Mouse (Mus musculus): ENCODE data around the gene Wdr76. TPM values are rescaled to one million over a fixed set of nuclear protein-coding genes. Genes with fewer than 3 reads are reported as not detected.

The Wdr76 gene
- polyA plus RNA-seq, 1 experiment from 2014 or later = 9.1 TPM

GRCm38 (mm10) chr2:121549630-121550029 lies 43.1 kb downstream of the Wdr76 start:
- Histone ChIP-seq H3K9me3 (replicated peaks) (no peaks in the 10 kb centered on the region), H3K4me1 (peaks cover 13% of the 10 kb centered on the region), H3K27ac (no peak overlapping the region), H3K27me3 (ENCODE audit: low read depth, poor library complexity, severe bottlenecking) (no peaks in the 10 kb centered on the region), H3K4me3 (no peak overlapping the region), H3K36me3 (peaks cover 36% of the 10 kb centered on the region)
- no peak for DNase-seq (ENCODE audit: low spot score)
- whole genome bisulfite sequencing = 96% methylated on average over 6 of the region's 6 CpGs

DNA sequence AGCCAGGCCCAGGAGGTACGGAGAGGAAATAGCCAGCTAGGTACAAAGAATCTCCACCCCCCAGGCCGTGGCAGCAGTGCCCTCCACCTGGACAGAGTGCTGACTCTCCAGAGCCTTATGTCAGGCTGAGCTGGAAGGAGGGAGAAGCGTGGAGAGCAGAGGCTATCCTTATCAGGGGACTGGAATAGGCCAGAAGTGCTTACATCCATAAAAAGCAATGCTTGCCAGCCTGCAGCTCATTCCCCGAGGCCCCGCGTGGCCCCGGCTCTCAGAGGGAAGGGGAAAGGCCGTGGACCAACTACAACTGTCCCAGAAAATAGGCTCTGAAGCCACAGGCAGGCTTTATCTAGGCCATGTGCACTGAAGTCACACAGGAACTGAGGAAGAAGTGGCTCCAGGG lies 44.7 kb downstream of the Wdr76 start:
- Histone ChIP-seq H3K27ac (no peak overlapping the region), H3K36me3 (peaks cover 20% of the 10 kb centered on the region), H3K4me3 (no peak overlapping the region), H3K27me3 (ENCODE audit: low read depth, poor library complexity, severe bottlenecking) (no peaks in the 10 kb centered on the region), H3K9me3 (replicated peaks) (no peaks in the 10 kb centered on the region), H3K4me1 (peaks cover 18% of the 10 kb centered on the region)
- DNase-seq (ENCODE audit: low spot score) = no peak
- 87% methylated on average over 8 of the region's 8 CpGs for whole genome bisulfite sequencing

DNA sequence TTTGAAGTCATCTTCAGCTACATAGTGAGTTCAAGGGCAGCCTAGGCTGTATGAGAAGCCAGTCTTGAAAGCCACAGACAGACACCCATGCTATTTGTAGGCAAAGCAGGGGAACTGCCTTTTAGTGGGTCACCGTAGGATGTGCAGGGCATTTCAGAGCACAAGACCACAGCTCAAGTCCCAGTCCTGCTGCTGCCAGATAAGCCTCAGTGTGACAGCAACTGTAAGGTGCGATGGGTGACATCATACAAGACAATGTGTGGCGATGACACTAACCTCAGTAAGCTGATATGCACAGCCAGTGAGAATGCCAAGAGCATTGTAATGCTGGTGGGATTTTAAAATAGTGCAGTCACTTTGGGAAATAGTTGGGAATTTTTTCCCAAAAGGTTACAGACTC lies 56.6 kb downstream of the Wdr76 start:
- H3K9me3 ChIP-seq (replicated peaks) = no peaks in the 10 kb centered on the region
- no peaks in the 10 kb centered on the region for H3K36me3 ChIP-seq
- WGBS = 94% methylated on average over 3 of the region's 3 CpGs
- H3K4me3 ChIP-seq = no peak overlapping the region
- H3K27ac ChIP-seq = no peak overlapping the region
- H3K27me3 ChIP-seq (ENCODE audit: low read depth, poor library complexity, severe bottlenecking) = no peaks in the 10 kb centered on the region
- peaks cover 16% of the 10 kb centered on the region for H3K4me1 ChIP-seq
- no peak for DNase-seq (ENCODE audit: low spot score)

DNA sequence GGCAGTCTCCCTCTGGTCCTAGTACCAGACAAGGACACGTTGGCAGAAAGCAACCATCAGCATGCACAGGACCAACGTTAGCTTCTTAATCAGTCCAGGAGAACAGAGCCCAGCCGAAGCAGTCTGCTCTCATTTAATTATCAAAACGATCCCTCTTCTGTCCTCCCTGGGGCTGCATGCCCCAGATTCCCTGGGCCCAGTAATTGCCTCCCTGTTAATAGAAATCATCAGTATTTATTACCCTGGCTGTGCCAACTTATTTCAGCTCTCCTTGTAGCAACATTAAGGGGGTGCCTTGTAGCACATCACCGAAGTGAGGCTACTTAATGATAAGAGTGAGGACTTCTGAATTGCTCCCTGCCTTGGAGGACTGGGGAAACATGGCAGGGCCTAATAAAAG lies 59.4 kb downstream of the Wdr76 start:
- 46% methylated on average over 5 of the region's 5 CpGs for WGBS
- Histone ChIP-seq H3K4me3 (no peak overlapping the region), H3K9me3 (replicated peaks) (no peaks in the 10 kb centered on the region), H3K4me1 (peaks cover 21% of the 10 kb centered on the region), H3K27ac (no peak overlapping the region), H3K27me3 (ENCODE audit: low read depth, poor library complexity, severe bottlenecking) (no peaks in the 10 kb centered on the region), H3K36me3 (no peaks in the 10 kb centered on the region)
- DNase-seq (ENCODE audit: low spot score) = no peak

GRCm38 (mm10) chr2:121570049-121570448 lies 63.5 kb downstream of the Wdr76 start:
- H3K9me3 ChIP-seq (replicated peaks) = no peaks in the 10 kb centered on the region
- H3K36me3 ChIP-seq = no peaks in the 10 kb centered on the region
- no peak for DNase-seq (ENCODE audit: low spot score)
- no peaks in the 10 kb centered on the region for H3K27me3 ChIP-seq (ENCODE audit: low read depth, poor library complexity, severe bottlenecking)
- H3K4me3 ChIP-seq = no peak overlapping the region
- 89% methylated on average over 3 of the region's 3 CpGs for WGBS
- H3K27ac ChIP-seq = no peak overlapping the region
- peaks cover 25% of the 10 kb centered on the region for H3K4me1 ChIP-seq

DNA sequence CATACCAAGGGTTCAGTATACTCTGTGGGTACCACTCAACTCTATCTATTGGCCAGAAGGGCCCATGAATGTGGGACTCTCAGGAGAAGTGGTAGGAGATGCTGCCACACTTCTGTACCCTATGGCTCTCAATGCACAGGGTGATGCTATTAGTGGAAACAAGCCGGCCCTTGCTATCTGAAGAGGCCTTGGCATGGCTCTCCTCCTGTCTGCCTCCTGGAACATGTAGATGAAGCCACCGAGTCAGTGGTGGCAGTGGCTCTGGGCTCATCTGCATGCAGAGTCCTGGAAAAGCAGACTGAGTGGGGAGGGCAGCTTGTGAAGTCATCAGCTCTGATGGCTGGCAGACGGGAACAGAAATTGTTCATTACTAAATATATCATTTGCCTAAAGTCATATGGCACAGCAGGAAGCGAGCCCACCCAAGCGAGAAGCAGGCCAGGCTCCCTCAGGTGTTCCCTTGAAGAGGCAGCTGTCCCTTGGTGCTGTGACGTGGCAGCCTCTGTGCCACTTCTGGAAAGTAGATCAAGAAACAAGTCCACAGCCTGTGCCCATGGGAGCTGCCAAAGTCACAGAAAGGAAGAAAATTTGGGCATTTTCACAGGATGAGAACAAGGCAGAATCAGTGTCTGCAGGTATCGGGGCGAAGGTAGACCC lies 64.6 kb downstream of the Wdr76 start:
- H3K36me3 ChIP-seq = no peaks in the 10 kb centered on the region
- H3K4me3 ChIP-seq = no peak overlapping the region
- DNase-seq (ENCODE audit: low spot score) = no peak
- H3K27me3 ChIP-seq (ENCODE audit: low read depth, poor library complexity, severe bottlenecking) = no peaks in the 10 kb centered on the region
- 74% methylated on average over 8 of the region's 8 CpGs for WGBS
- H3K9me3 ChIP-seq (replicated peaks) = no peaks in the 10 kb centered on the region
- no peak overlapping the region for H3K27ac ChIP-seq
- H3K4me1 ChIP-seq = peaks cover 28% of the 10 kb centered on the region

DNA sequence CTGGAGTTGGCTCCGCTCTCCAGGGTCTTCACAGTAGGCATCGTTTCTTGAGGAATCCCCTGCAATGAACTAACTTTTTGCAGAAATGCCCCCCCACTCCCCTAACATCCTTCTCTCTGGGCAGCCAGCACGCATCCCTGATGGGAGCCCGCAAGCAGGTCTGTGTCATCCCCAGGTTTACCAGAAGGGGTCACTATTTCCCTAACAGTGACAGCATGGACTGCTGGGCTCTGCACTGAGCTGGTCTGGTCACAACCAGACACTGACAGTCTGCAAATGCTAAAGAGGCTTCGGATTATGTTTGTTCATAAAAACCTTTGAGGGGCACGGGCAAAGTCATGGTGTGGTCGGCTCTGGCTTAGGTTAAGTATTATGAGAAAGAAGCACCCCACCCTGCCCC lies 65.3 kb downstream of the Wdr76 start:
- Histone ChIP-seq H3K27me3 (ENCODE audit: low read depth, poor library complexity, severe bottlenecking) (no peaks in the 10 kb centered on the region), H3K4me1 (peaks cover 24% of the 10 kb centered on the region), H3K27ac (no peak overlapping the region), H3K9me3 (replicated peaks) (no peaks in the 10 kb centered on the region), H3K36me3 (no peaks in the 10 kb centered on the region), H3K4me3 (no peak overlapping the region)
- 21% methylated on average over 7 of the region's 7 CpGs for WGBS
- DNase-seq (ENCODE audit: low spot score) = peak; percentile 84

GRCm38 (mm10) chr2:121574066-121574630 lies 67.6 kb downstream of the Wdr76 start:
- peaks cover 20% of the 10 kb centered on the region for H3K4me1 ChIP-seq
- H3K36me3 ChIP-seq = no peaks in the 10 kb centered on the region

DNA sequence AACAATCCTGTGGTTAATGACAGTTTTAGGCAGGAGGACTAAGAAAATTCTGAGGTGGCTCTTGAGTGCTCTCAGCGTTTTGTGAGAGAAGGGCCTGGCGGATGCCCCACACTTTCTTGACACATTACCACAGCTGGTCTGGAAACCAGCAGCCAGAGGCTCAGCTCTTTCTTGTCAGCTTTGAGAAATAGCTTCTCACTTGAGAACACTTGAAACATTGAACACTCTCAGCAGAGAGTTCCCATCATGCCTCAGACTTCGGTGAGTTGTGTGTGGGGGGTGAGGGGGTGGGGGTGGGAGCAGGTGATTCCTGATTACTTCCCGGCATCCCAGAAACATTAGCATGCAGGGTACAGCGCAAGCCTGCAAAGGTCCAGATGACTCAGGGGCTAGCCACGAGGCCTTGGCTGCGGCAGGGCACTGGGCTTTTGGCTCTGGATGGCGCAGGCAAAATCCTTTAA lies 69.2 kb downstream of the Wdr76 start:
- no peaks in the 10 kb centered on the region for H3K27me3 ChIP-seq (ENCODE audit: low read depth, poor library complexity, severe bottlenecking)
- WGBS = 56% methylated on average over 8 of the region's 8 CpGs
- no peaks in the 10 kb centered on the region for H3K9me3 ChIP-seq (replicated peaks)
- H3K27ac ChIP-seq = no peak overlapping the region
- no peaks in the 10 kb centered on the region for H3K36me3 ChIP-seq
- H3K4me1 ChIP-seq = peaks cover 20% of the 10 kb centered on the region
- peak; percentile 46 for DNase-seq (ENCODE audit: low spot score)
- no peak overlapping the region for H3K4me3 ChIP-seq

More at GRCm38 (mm10) chr2:121574066-121574630, 67.6 kb downstream of the Wdr76 start:
- H3K27me3 ChIP-seq (ENCODE audit: low read depth, poor library complexity, severe bottlenecking) = no peaks in the 10 kb centered on the region
- 79% methylated on average over 9 of the region's 9 CpGs for WGBS
- H3K27ac ChIP-seq = peak overlapping the region; percentile 20; the same call in 1 of the 2 replicates
- H3K9me3 ChIP-seq (replicated peaks) = no peaks in the 10 kb centered on the region
- DNase-seq (ENCODE audit: low spot score) = no peak
- H3K4me3 ChIP-seq = no peak overlapping the region

DNA sequence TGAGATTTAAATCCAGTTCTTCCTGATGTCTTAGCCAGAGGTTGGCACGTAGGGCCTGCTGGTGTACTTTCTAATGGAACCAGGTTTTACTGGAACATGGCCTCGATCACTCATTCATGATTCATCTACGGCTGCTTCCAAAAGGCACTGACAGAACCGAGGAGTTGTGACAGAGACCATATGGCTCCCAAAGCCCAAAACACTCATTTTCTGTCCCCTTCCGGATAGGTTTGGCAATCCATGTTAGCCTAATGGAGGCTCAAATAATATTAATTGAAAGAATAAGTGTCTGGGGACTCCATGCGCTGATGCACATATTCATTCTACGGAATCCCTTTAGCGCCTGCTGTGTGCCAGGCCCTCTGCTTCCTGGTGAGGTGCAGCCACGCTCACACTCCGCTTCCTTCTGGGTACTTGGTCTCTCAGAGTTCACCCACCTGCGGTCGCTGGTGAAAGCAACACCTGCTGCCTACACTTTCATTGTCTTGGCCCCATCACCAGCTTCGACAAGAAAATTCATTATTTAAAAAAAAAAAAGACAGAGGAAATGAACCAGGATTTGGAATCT lies 76.4 kb downstream of the Wdr76 start:
- H3K36me3 ChIP-seq = no peaks in the 10 kb centered on the region
- H3K4me3 ChIP-seq = no peak overlapping the region
- peaks cover 11% of the 10 kb centered on the region for H3K4me1 ChIP-seq
- H3K27me3 ChIP-seq (ENCODE audit: low read depth, poor library complexity, severe bottlenecking) = no peaks in the 10 kb centered on the region
- H3K9me3 ChIP-seq (replicated peaks) = no peaks in the 10 kb centered on the region
- WGBS = 91% methylated on average over 13 of the region's 13 CpGs
- H3K27ac ChIP-seq = no peak overlapping the region
- no peak for DNase-seq (ENCODE audit: low spot score)

- 77% methylated on average over 13 of the region's 13 CpGs for WGBS
- no peak for DNase-seq (ENCODE audit: low spot score)
These were observed 77.1 kb downstream of the Wdr76 start for GRCm38 (mm10) chr2:121583468-121584116.

GRCm38 (mm10) chr2:121584705-121585104 lies 78.2 kb downstream of the Wdr76 start:
- peak overlapping the region; percentile 3; the same call in 1 of the 2 replicates for H3K27ac ChIP-seq
- no peak for DNase-seq (ENCODE audit: low spot score)
- WGBS = 61% methylated on average over 5 of the region's 5 CpGs

More at GRCm38 (mm10) chr2:121583468-121584116, 77.1 kb downstream of the Wdr76 start:
- Histone ChIP-seq H3K36me3 (no peaks in the 10 kb centered on the region), H3K4me1 (peaks cover 18% of the 10 kb centered on the region), H3K27me3 (ENCODE audit: low read depth, poor library complexity, severe bottlenecking) (no peaks in the 10 kb centered on the region), H3K27ac (no peak overlapping the region), H3K4me3 (no peak overlapping the region), H3K9me3 (replicated peaks) (no peaks in the 10 kb centered on the region)

More at GRCm38 (mm10) chr2:121584705-121585104, 78.2 kb downstream of the Wdr76 start:
- Histone ChIP-seq H3K27me3 (ENCODE audit: low read depth, poor library complexity, severe bottlenecking) (0 out of 2 replicates have a peak, but pooled peaks cover under 1% of the 10 kb centered on the region), H3K36me3 (no peaks in the 10 kb centered on the region), H3K9me3 (replicated peaks) (no peaks in the 10 kb centered on the region), H3K4me3 (no peak overlapping the region), H3K4me1 (peaks cover 23% of the 10 kb centered on the region)

Measured in limb, embryonic 10.5 days (tissue).